Mouse (Mus musculus) forebrain, embryonic 15.5 days (tissue): Measurements from ENCODE around the gene Atg4b. TPM values are rescaled to one million over a fixed set of nuclear protein-coding genes. Genes with fewer than 3 reads are reported as not detected.

ENCODE experiments used
- ATAC-seq: fragments of 200-750 bp; cut with Nextera tagmentation; replicated peaks from 2 replicates; pipeline ENCODE4 v1.8.0; 2017; ENCODE audit warnings: mild to moderate bottlenecking, moderate TSS enrichment, moderate library complexity
- H3K27ac ChIP-seq: fragments of 300-500 bp; sonication (generic); replicated peaks from 2 replicates; pipeline ENCODE4 v1.5.1; 2015; ENCODE audit warnings: mild to moderate bottlenecking, inconsistent platforms
- H3K27me3 ChIP-seq: fragments of 300-500 bp; sonication (generic); 2 replicates; pipeline ENCODE4 v1.6.1; 2015; ENCODE audit warnings: inconsistent platforms
- H3K36me3 ChIP-seq: fragments of 300-500 bp; sonication (generic); 2 replicates; pipeline ENCODE4 v1.6.1; 2015; ENCODE audit warnings: mild to moderate bottlenecking, inconsistent platforms
- H3K4me1 ChIP-seq: fragments of 300-500 bp; sonication (generic); 2 replicates; pipeline ENCODE4 v1.6.1; 2015; ENCODE audit warnings: inconsistent platforms
- H3K4me2 ChIP-seq: fragments of 300-500 bp; sonication (generic); replicated peaks from 2 replicates; pipeline ENCODE4 v1.6.1; 2015; ENCODE audit warnings: mild to moderate bottlenecking, inconsistent platforms
- H3K4me3 ChIP-seq: fragments of 300-500 bp; sonication (generic); 2 replicates; pipeline ENCODE4 v1.5.1; 2015; ENCODE audit warnings: mild to moderate bottlenecking, inconsistent platforms
- H3K9ac ChIP-seq: fragments of 300-500 bp; sonication (generic); replicated peaks from 2 replicates; pipeline ENCODE4 v1.6.1; 2015; ENCODE audit warnings: mild to moderate bottlenecking, inconsistent platforms
- H3K9me3 ChIP-seq: fragments of 300-500 bp; sonication (generic); 2 replicates; pipeline ENCODE4 v1.6.1; 2016; ENCODE audit warnings: inconsistent platforms
- WGBS: fragments of 180-500 bp; shearing (Covaris S2); methylation state at CpG from one replicate; pipeline ENCODE4 v1.1.7; 2015; ENCODE audit warnings: mixed read lengths; 5-methylcytosine and 5-hydroxymethylcytosine counted together
- polyA plus RNA-seq: library from polyadenylated mRNA; unstranded; fragments of >200 nt; fragmentation: Nextera tagmentation; extraction: Ambion mirVana; gene quantifications from 2 replicates; pipeline ENCODE4 v1.2.1, GENCODE M21; 2015

Atg4b gene
- polyA plus RNA-seq: 104 and 106 TPM in 2 replicates

- Histone ChIP-seq H3K4me2 (no peak within 1 kb of the TSS), H3K27me3 (no peaks in the 10 kb centered on the region), H3K4me3 (no peak within 1 kb of the TSS), H3K4me1 (peaks cover 18% of the 10 kb centered on the region), H3K27ac (no peak within 1 kb of the TSS), H3K36me3 (peaks cover 21% of the 10 kb centered on the region), H3K9ac (no peak within 1 kb of the TSS), H3K9me3 (no peaks in the 10 kb centered on the region)
- ATAC-seq: no peak
- 77% methylated on average over 6 of the region's 6 CpGs for WGBS
These were observed at the start of gene Atg4b for GRCm38 (mm10) chr1:93751290-93751689. TSS of gene Atg4b (plus strand) at chr1:93751500.

- Histone ChIP-seq H3K4me2 (no peak overlapping the region), H3K4me3 (no peak overlapping the region), H3K4me1 (no peaks in the 10 kb centered on the region), H3K9me3 (no peaks in the 10 kb centered on the region), H3K36me3 (0 out of 2 replicates have a peak, but pooled peaks cover 6% of the 10 kb centered on the region), H3K27ac (no peak overlapping the region), H3K9ac (no peak overlapping the region), H3K27me3 (no peaks in the 10 kb centered on the region)
- ATAC-seq: no peak
- WGBS: 90% methylated on average over 1 of the region's 1 CpGs
These were observed 49.2 kb upstream of the Atg4b start for GRCm38 (mm10) chr1:93702106-93702505.

- H3K4me2 ChIP-seq: no peak overlapping the region
- H3K4me1 ChIP-seq: no peaks in the 10 kb centered on the region
- ATAC-seq: no peak
- no peaks in the 10 kb centered on the region for H3K27me3 ChIP-seq
- H3K9me3 ChIP-seq: no peaks in the 10 kb centered on the region
- WGBS: 94% methylated on average over 10 of the region's 10 CpGs
- no peak overlapping the region for H3K27ac ChIP-seq
- 0 out of 2 replicates have a peak, but pooled peaks cover 6% of the 10 kb centered on the region for H3K36me3 ChIP-seq
- H3K4me3 ChIP-seq: no peak overlapping the region
- H3K9ac ChIP-seq: no peak overlapping the region
These were observed 47.7 kb upstream of the Atg4b start for GRCm38 (mm10) chr1:93703472-93704048.

GRCm38 (mm10) chr1:93704341-93704740 lies 47.0 kb upstream of the Atg4b start:
- H3K9ac ChIP-seq: no peak overlapping the region
- no peak for ATAC-seq
- no peak overlapping the region for H3K4me3 ChIP-seq
- 0 out of 2 replicates have a peak, but pooled peaks cover 6% of the 10 kb centered on the region for H3K36me3 ChIP-seq
- H3K27ac ChIP-seq: no peak overlapping the region
- H3K9me3 ChIP-seq: no peaks in the 10 kb centered on the region
- H3K4me1 ChIP-seq: no peaks in the 10 kb centered on the region
- 84% methylated on average over 9 of the region's 9 CpGs for WGBS
- no peaks in the 10 kb centered on the region for H3K27me3 ChIP-seq
- no peak overlapping the region for H3K4me2 ChIP-seq

- no peak overlapping the region for H3K4me2 ChIP-seq
- H3K36me3 ChIP-seq: 0 out of 2 replicates have a peak, but pooled peaks cover 6% of the 10 kb centered on the region
- H3K9me3 ChIP-seq: no peaks in the 10 kb centered on the region
- 70% methylated on average over 3 of the region's 3 CpGs for WGBS
- no peaks in the 10 kb centered on the region for H3K4me1 ChIP-seq
- no peaks in the 10 kb centered on the region for H3K27me3 ChIP-seq
- H3K9ac ChIP-seq: no peak overlapping the region
- no peak for ATAC-seq
- no peak overlapping the region for H3K4me3 ChIP-seq
- H3K27ac ChIP-seq: no peak overlapping the region
These were observed 45.9 kb upstream of the Atg4b start for GRCm38 (mm10) chr1:93705389-93705788.

- Histone ChIP-seq H3K36me3 (peaks cover 6% of the 10 kb centered on the region), H3K27me3 (no peaks in the 10 kb centered on the region), H3K4me2 (no peak overlapping the region), H3K9me3 (no peaks in the 10 kb centered on the region), H3K4me3 (no peak overlapping the region), H3K9ac (no peak overlapping the region), H3K4me1 (no peaks in the 10 kb centered on the region), H3K27ac (no peak overlapping the region)
- no peak for ATAC-seq
- 94% methylated on average over 2 of the region's 2 CpGs for WGBS
These were observed 35.1 kb upstream of the Atg4b start for GRCm38 (mm10) chr1:93716166-93716565.

GRCm38 (mm10) chr1:93721557-93721956 lies 29.7 kb upstream of the Atg4b start:
- 57% methylated on average over 7 of the region's 7 CpGs for WGBS
- ATAC-seq: no peak

GRCm38 (mm10) chr1:93724623-93725022 lies 26.7 kb upstream of the Atg4b start:
- Histone ChIP-seq H3K27ac (no peak overlapping the region), H3K9me3 (no peaks in the 10 kb centered on the region), H3K4me3 (no peak overlapping the region), H3K9ac (no peak overlapping the region), H3K36me3 (no peaks in the 10 kb centered on the region), H3K4me2 (no peak overlapping the region), H3K27me3 (no peaks in the 10 kb centered on the region), H3K4me1 (no peaks in the 10 kb centered on the region)
- no peak for ATAC-seq
- WGBS: 81% methylated on average over 3 of the region's 3 CpGs

More at GRCm38 (mm10) chr1:93721557-93721956, 29.7 kb upstream of the Atg4b start:
- H3K9ac ChIP-seq: no peak overlapping the region
- no peak overlapping the region for H3K27ac ChIP-seq
- H3K4me2 ChIP-seq: no peak overlapping the region
- H3K4me3 ChIP-seq: no peak overlapping the region
- no peaks in the 10 kb centered on the region for H3K27me3 ChIP-seq
- H3K4me1 ChIP-seq: no peaks in the 10 kb centered on the region
- no peaks in the 10 kb centered on the region for H3K36me3 ChIP-seq
- H3K9me3 ChIP-seq: no peaks in the 10 kb centered on the region

GRCm38 (mm10) chr1:93725665-93726064 lies 25.6 kb upstream of the Atg4b start:
- no peaks in the 10 kb centered on the region for H3K36me3 ChIP-seq
- ATAC-seq: no peak
- no peaks in the 10 kb centered on the region for H3K4me1 ChIP-seq
- no peak overlapping the region for H3K4me2 ChIP-seq
- no peak overlapping the region for H3K9ac ChIP-seq
- no peaks in the 10 kb centered on the region for H3K27me3 ChIP-seq
- H3K4me3 ChIP-seq: no peak overlapping the region
- H3K9me3 ChIP-seq: no peaks in the 10 kb centered on the region
- H3K27ac ChIP-seq: no peak overlapping the region
- WGBS: 93% methylated on average over 5 of the region's 5 CpGs

GRCm38 (mm10) chr1:93726116-93726515 lies 25.2 kb upstream of the Atg4b start:
- H3K9me3 ChIP-seq: no peaks in the 10 kb centered on the region
- 80% methylated on average over 3 of the region's 3 CpGs for WGBS
- no peak overlapping the region for H3K4me3 ChIP-seq
- no peak for ATAC-seq
- no peaks in the 10 kb centered on the region for H3K36me3 ChIP-seq
- no peak overlapping the region for H3K9ac ChIP-seq
- no peaks in the 10 kb centered on the region for H3K4me1 ChIP-seq
- no peak overlapping the region for H3K4me2 ChIP-seq
- H3K27me3 ChIP-seq: no peaks in the 10 kb centered on the region
- no peak overlapping the region for H3K27ac ChIP-seq

- no peak overlapping the region for H3K9ac ChIP-seq
These were observed 24.3 kb upstream of the Atg4b start for GRCm38 (mm10) chr1:93726974-93727373.

GRCm38 (mm10) chr1:93731103-93731502 lies 20.2 kb upstream of the Atg4b start:
- ATAC-seq: peak; percentile 55; the same call in 1 of the 2 replicates

More at GRCm38 (mm10) chr1:93726974-93727373, 24.3 kb upstream of the Atg4b start:
- 70% methylated on average over 3 of the region's 3 CpGs for WGBS
- H3K9me3 ChIP-seq: no peaks in the 10 kb centered on the region
- no peaks in the 10 kb centered on the region for H3K27me3 ChIP-seq
- peaks cover 4% of the 10 kb centered on the region; the same call in 1 of the 2 replicates for H3K4me1 ChIP-seq
- ATAC-seq: no peak
- no peaks in the 10 kb centered on the region for H3K36me3 ChIP-seq
- no peak overlapping the region for H3K4me2 ChIP-seq
- no peak overlapping the region for H3K27ac ChIP-seq
- no peak overlapping the region for H3K4me3 ChIP-seq

GRCm38 (mm10) chr1:93731880-93732281 lies 19.4 kb upstream of the Atg4b start:
- no peaks in the 10 kb centered on the region for H3K9me3 ChIP-seq
- no peaks in the 10 kb centered on the region for H3K27me3 ChIP-seq
- H3K27ac ChIP-seq: peak overlapping the region; percentile 64
- H3K9ac ChIP-seq: no peak overlapping the region
- peak; percentile 59 for ATAC-seq
- no peak overlapping the region for H3K4me3 ChIP-seq
- no peaks in the 10 kb centered on the region for H3K36me3 ChIP-seq
- H3K4me2 ChIP-seq: no peak overlapping the region
- H3K4me1 ChIP-seq: peaks cover 6% of the 10 kb centered on the region; the same call in 1 of the 2 replicates
- 6% methylated on average over 3 of the region's 3 CpGs for WGBS

More at GRCm38 (mm10) chr1:93731103-93731502, 20.2 kb upstream of the Atg4b start:
- H3K9me3 ChIP-seq: no peaks in the 10 kb centered on the region
- H3K4me2 ChIP-seq: no peak overlapping the region
- H3K27me3 ChIP-seq: no peaks in the 10 kb centered on the region
- no peak overlapping the region for H3K9ac ChIP-seq
- WGBS: 83% methylated on average over 5 of the region's 5 CpGs
- H3K27ac ChIP-seq: no peak overlapping the region
- no peaks in the 10 kb centered on the region for H3K36me3 ChIP-seq
- peaks cover 6% of the 10 kb centered on the region; the same call in 1 of the 2 replicates for H3K4me1 ChIP-seq
- H3K4me3 ChIP-seq: no peak overlapping the region
